In the genomic region with DNA sequence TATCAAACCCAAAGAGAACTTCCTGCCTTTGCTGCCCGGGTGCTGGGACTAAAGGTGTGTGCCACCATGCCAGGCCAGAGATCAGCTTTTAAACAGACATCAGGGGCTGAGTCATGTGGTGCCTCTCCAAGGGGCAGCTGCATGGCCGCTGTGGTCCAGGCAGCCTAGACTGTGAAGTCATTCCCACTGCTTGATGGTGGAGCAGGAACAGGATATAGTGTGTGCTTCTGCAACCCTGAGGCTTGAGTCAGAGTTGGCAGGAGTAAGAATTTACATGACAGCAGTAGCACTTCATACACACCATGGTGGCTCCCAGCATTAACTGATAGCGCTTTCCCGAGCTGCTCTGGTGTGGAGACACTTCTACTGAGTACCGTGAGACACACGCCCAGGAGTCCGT, we compare ENCODE assay signal across 10 mouse cellular contexts.
DNase-seq lines count a peak whose midpoint lies in the region; ATAC-seq and TF ChIP-seq lines count a peak whose summit lies in the region.
"Had no signal": no experiment of that assay in that cellular context is flagged by ENCODE, and none has a peak within 500 bp of the region (broad histone marks: within the 10 kb centered on the region; RNA-seq: fewer than 3 reads in every experiment).

No protein-coding gene starts in this region.

- no peaks in the 10 kb centered on the region for H3K9me3 ChIP-seq in heart, embryonic 15.5 days (replicated peaks)
- H3K9me3 ChIP-seq in neural tube, embryonic 14.5 days (ENCODE audit: control insufficient read depth, low read length), result no peaks in the 10 kb centered on the region
- H3K9me3 ChIP-seq in neural tube, embryonic 15.5 days (replicated peaks), result no peaks in the 10 kb centered on the region
- no peaks in the 10 kb centered on the region for H3K9me3 ChIP-seq in limb, embryonic 14.5 days (ENCODE audit: control insufficient read depth, low read length)
- no peaks in the 10 kb centered on the region for H3K9me3 ChIP-seq in hindbrain, postnatal 0 days (ENCODE audit: low read length)
- H3K9me3 ChIP-seq in midbrain, embryonic 15.5 days, result no peaks in the 10 kb centered on the region
- H3K9me3 ChIP-seq: embryonic facial prominence, embryonic 12.5 days had no signal

- no peak overlapping the region for H3K4me3 ChIP-seq in heart, embryonic 15.5 days
- H3K4me3 ChIP-seq in heart, adult 2 months, result no peak overlapping the region
- H3K4me3 ChIP-seq in neural tube, embryonic 14.5 days (ENCODE audit: low read depth, low read length), result no peak overlapping the region
- no peak overlapping the region for H3K4me3 ChIP-seq in neural tube, embryonic 15.5 days (replicated peaks)
- H3K4me3 ChIP-seq in limb, embryonic 14.5 days (replicated peaks; ENCODE audit: low read length), result no peak overlapping the region
- no peak overlapping the region for H3K4me3 ChIP-seq in hindbrain, postnatal 0 days (ENCODE audit: low read length)
- H3K4me3 ChIP-seq in midbrain, embryonic 15.5 days, result no peak overlapping the region
- H3K4me3 ChIP-seq: embryonic facial prominence, embryonic 12.5 days had no signal

- peaks cover 87% of the 10 kb centered on the region for H3K4me1 ChIP-seq in heart, embryonic 15.5 days (replicated peaks)
- peaks cover 33% of the 10 kb centered on the region for H3K4me1 ChIP-seq in heart, adult 2 months (ENCODE audit: control insufficient read depth, insufficient read depth, low read length)
- peaks cover 32% of the 10 kb centered on the region for H3K4me1 ChIP-seq in neural tube, embryonic 14.5 days (ENCODE audit: control insufficient read depth, insufficient read depth, low read length)
- H3K4me1 ChIP-seq in neural tube, embryonic 15.5 days, result peaks cover 67% of the 10 kb centered on the region
- peaks cover 46% of the 10 kb centered on the region for H3K4me1 ChIP-seq in limb, embryonic 14.5 days (ENCODE audit: control insufficient read depth, insufficient read depth, low read length)
- peaks cover 9% of the 10 kb centered on the region for H3K4me1 ChIP-seq in hindbrain, postnatal 0 days (ENCODE audit: insufficient read depth, low read length)
- H3K4me1 ChIP-seq in midbrain, embryonic 15.5 days, result peaks cover 21% of the 10 kb centered on the region

- no peak overlapping the region for H3K9ac ChIP-seq in heart, embryonic 15.5 days
- H3K9ac ChIP-seq in heart, adult 2 months (ENCODE audit: low read depth, low read length), result no peak overlapping the region
- no peak overlapping the region for H3K9ac ChIP-seq in neural tube, embryonic 14.5 days (replicated peaks; ENCODE audit: low read depth, low read length)
- no peak overlapping the region for H3K9ac ChIP-seq in neural tube, embryonic 15.5 days (replicated peaks)
- 0 out of 2 replicates have a peak overlapping the region, but pooled peaks have one; percentile 28 for H3K9ac ChIP-seq in limb, embryonic 14.5 days (ENCODE audit: low read depth, low read length, severe bottlenecking)
- H3K9ac ChIP-seq in hindbrain, postnatal 0 days (replicated peaks; ENCODE audit: low read length), result no peak overlapping the region
- H3K9ac ChIP-seq in midbrain, embryonic 15.5 days, result no peak overlapping the region
- H3K9ac ChIP-seq: embryonic facial prominence, embryonic 12.5 days; liver, embryonic 14.5 days had no signal

- no peak for DNase-seq in heart, adult 2 months
- no peak for DNase-seq in limb, embryonic 14.5 days (ENCODE audit: low spot score)
- DNase-seq in hindbrain, postnatal 0 days (ENCODE audit: low spot score), result no peak
- DNase-seq: thymus, postnatal 36 days had no signal

- TF ChIP-seq CTCF in heart, adult 2 months (IDR thresholded peaks at IDR 0.05), result no peak
- TF ChIP-seq CTCF in hindbrain, postnatal 0 days (IDR thresholded peaks at IDR 0.05; ENCODE audit: low read depth), result no peak

- H3K36me3 ChIP-seq in heart, embryonic 15.5 days, result no peaks in the 10 kb centered on the region; the same call in 1 of the 2 replicates
- H3K36me3 ChIP-seq in heart, adult 2 months (ENCODE audit: control insufficient read depth, insufficient read depth, low read length), result no peaks in the 10 kb centered on the region; the same call in 1 of the 2 replicates
- H3K36me3 ChIP-seq in neural tube, embryonic 14.5 days (ENCODE audit: control insufficient read depth, insufficient read depth, low read length), result peaks cover 3% of the 10 kb centered on the region; the same call in 1 of the 2 replicates
- H3K36me3 ChIP-seq in neural tube, embryonic 15.5 days, result peaks cover 15% of the 10 kb centered on the region; the same call in 1 of the 2 replicates
- peaks cover 73% of the 10 kb centered on the region for H3K36me3 ChIP-seq in limb, embryonic 14.5 days (ENCODE audit: control insufficient read depth, insufficient read depth, low read length)
- H3K36me3 ChIP-seq in hindbrain, postnatal 0 days (ENCODE audit: insufficient read depth, low read length), result peaks cover 21% of the 10 kb centered on the region; the same call in 1 of the 2 replicates
- H3K36me3 ChIP-seq in midbrain, embryonic 15.5 days (replicated peaks), result 0 out of 2 replicates have a peak, but pooled peaks cover 3% of the 10 kb centered on the region

- peak; percentile 48 for ATAC-seq in heart, embryonic 15.5 days (replicated peaks; ENCODE audit: insufficient number of reproducible peaks, insufficient read depth, low FRiP score, low read depth)
- no peak for ATAC-seq in neural tube, embryonic 14.5 days (ENCODE audit: low read depth)
- ATAC-seq in neural tube, embryonic 15.5 days (ENCODE audit: low FRiP score), result no peak
- ATAC-seq in limb, embryonic 14.5 days (ENCODE audit: low FRiP score, low read depth), result no peak
- no peak for ATAC-seq in hindbrain, postnatal 0 days
- no peak for ATAC-seq in midbrain, embryonic 15.5 days (replicated peaks)

- no peak overlapping the region for H3K4me2 ChIP-seq in heart, embryonic 15.5 days
- H3K4me2 ChIP-seq in neural tube, embryonic 14.5 days (ENCODE audit: low read depth, low read length), result no peak overlapping the region
- no peak overlapping the region for H3K4me2 ChIP-seq in neural tube, embryonic 15.5 days
- H3K4me2 ChIP-seq in limb, embryonic 14.5 days (replicated peaks; ENCODE audit: low read depth, low read length, severe bottlenecking), result no peak overlapping the region
- no peak overlapping the region for H3K4me2 ChIP-seq in hindbrain, postnatal 0 days (ENCODE audit: low read depth, low read length)
- no peak overlapping the region for H3K4me2 ChIP-seq in midbrain, embryonic 15.5 days
- H3K4me2 ChIP-seq: embryonic facial prominence, embryonic 12.5 days had no signal

- peak overlapping the region; percentile 54 for H3K27ac ChIP-seq in heart, embryonic 15.5 days
- H3K27ac ChIP-seq in heart, adult 2 months, result no peak overlapping the region
- peak overlapping the region; percentile 1; the same call in 1 of the 2 replicates for H3K27ac ChIP-seq in neural tube, embryonic 14.5 days (ENCODE audit: low read depth, low read length)
- H3K27ac ChIP-seq in neural tube, embryonic 15.5 days (replicated peaks), result no peak overlapping the region; the same call in 1 of the 2 replicates
- no peak overlapping the region; the same call in 1 of the 2 replicates for H3K27ac ChIP-seq in limb, embryonic 14.5 days (replicated peaks; ENCODE audit: low read depth, low read length)
- H3K27ac ChIP-seq in hindbrain, postnatal 0 days, result no peak overlapping the region
- H3K27ac ChIP-seq in midbrain, embryonic 15.5 days, result no peak overlapping the region
- H3K27ac ChIP-seq: liver, embryonic 14.5 days had no signal

- WGBS in heart, embryonic 15.5 days, result 50% methylated on average over 7 of the region's 7 CpGs
- WGBS in heart, adult 2 months, result 54% methylated on average over 7 of the region's 7 CpGs
- 88% methylated on average over 7 of the region's 7 CpGs for WGBS in neural tube, embryonic 14.5 days
- 77% methylated on average over 7 of the region's 7 CpGs for WGBS in neural tube, embryonic 15.5 days
- WGBS in limb, embryonic 14.5 days, result 79% methylated on average over 7 of the region's 7 CpGs
- WGBS in hindbrain, postnatal 0 days, result 76% methylated on average over 7 of the region's 7 CpGs
- 81% methylated on average over 7 of the region's 7 CpGs for WGBS in midbrain, embryonic 15.5 days

- intact Hi-C loops in heart, adult 2 months (cut with DNase I), result loop anchor here (5.0 kb wide), 1 partner anchor 35 kb away; no protein-coding TSS in a partner anchor

- TF ChIP-seq POLR2A in heart, adult 2 months (IDR thresholded peaks at IDR 0.05; ENCODE audit: insufficient read depth, low read depth, low read length), result no peak
- TF ChIP-seq POLR2A in limb, embryonic 14.5 days (IDR thresholded peaks at IDR 0.05; ENCODE audit: borderline replicate concordance, extremely low read depth, insufficient read depth, insufficient read length), result no peak

- no peaks in the 10 kb centered on the region for H3K79me2 ChIP-seq in heart, adult 2 months (replicated peaks; ENCODE audit: control insufficient read depth, insufficient read depth, low read length)

- H3K27me3 ChIP-seq in heart, embryonic 15.5 days, result no peaks in the 10 kb centered on the region
- H3K27me3 ChIP-seq in heart, adult 2 months (ENCODE audit: control insufficient read depth, insufficient read depth, low read length), result no peaks in the 10 kb centered on the region
- no peaks in the 10 kb centered on the region for H3K27me3 ChIP-seq in neural tube, embryonic 14.5 days (ENCODE audit: control insufficient read depth, insufficient read depth, low read length)
- H3K27me3 ChIP-seq in neural tube, embryonic 15.5 days (replicated peaks), result no peaks in the 10 kb centered on the region
- H3K27me3 ChIP-seq in limb, embryonic 14.5 days (ENCODE audit: control insufficient read depth, insufficient read depth, low read length), result no peaks in the 10 kb centered on the region
- H3K27me3 ChIP-seq in hindbrain, postnatal 0 days (ENCODE audit: insufficient read depth, low read length), result no peaks in the 10 kb centered on the region
- no peaks in the 10 kb centered on the region for H3K27me3 ChIP-seq in midbrain, embryonic 15.5 days (replicated peaks)
- H3K27me3 ChIP-seq: embryonic facial prominence, embryonic 12.5 days had no signal

- no peak for TF ChIP-seq EP300 in heart, adult 2 months (IDR thresholded peaks at IDR 0.05; ENCODE audit: insufficient read depth, low read depth, low read length)

Comparison
In these comparisons a context has a peak if more than half of its experiments do, and no peak if none do; other contexts are left out.
1. H3K27ac ChIP-seq: peak in heart, embryonic 15.5 days (single experiment) and neural tube, embryonic 14.5 days (single experiment); none in heart, adult 2 months (single experiment), neural tube, embryonic 15.5 days (single experiment), limb, embryonic 14.5 days (single experiment), hindbrain, postnatal 0 days (single experiment) and midbrain, embryonic 15.5 days (single experiment).